Mouse (Mus musculus): ENCODE measurements around the gene Wnt4.

Gene Wnt4

DNA sequence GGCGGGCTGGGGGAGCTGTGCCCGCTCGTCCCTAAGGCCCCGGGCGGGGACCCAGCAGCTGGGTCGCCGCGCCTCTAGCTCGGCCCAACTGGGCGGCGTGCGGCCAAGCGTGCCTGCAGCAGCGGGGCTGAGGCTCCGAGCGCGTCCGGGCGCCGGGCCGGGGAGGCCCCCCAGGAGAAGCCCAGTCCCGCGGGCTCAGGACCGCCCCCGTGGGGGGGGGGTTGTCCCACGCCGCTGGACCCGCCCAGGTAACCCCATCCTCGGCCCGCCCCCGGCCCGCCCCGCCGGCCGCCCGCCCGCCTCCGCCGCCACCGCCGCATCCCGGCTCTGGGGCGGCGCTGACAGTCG is at the start of gene Wnt4:
Wnt4 (plus strand) TSS at position 324 of the 348 bp plus-strand sequence.
- no peak for DNase-seq

DNA sequence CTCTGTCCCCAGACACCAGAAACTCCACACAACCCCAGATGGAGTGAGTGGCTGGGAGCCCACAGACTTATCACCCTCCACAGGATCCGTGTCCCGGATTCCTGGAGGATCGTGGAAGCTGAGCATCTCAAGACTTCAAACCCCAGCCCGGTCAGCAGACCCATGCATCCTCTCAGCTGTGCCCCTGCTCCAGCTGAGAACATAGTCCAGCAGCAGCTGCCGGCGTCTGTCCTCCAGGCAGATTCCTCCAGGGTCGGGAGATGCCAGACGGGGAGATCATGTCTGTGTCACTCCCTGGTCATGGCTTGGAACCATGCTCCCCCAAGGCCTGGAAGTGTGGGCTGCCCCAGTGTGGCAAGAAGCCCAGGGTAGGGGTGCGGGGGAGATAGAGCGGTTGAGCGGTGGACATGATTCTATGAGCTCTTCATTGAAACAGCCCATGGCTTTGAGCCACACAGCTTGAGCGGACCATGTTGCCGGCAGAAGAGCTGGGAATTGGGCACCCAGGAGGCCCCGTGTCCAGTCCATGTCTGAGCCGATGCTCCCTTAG is 48.6 kb upstream of the Wnt4 start:
- DNase-seq, result no peak

DNA sequence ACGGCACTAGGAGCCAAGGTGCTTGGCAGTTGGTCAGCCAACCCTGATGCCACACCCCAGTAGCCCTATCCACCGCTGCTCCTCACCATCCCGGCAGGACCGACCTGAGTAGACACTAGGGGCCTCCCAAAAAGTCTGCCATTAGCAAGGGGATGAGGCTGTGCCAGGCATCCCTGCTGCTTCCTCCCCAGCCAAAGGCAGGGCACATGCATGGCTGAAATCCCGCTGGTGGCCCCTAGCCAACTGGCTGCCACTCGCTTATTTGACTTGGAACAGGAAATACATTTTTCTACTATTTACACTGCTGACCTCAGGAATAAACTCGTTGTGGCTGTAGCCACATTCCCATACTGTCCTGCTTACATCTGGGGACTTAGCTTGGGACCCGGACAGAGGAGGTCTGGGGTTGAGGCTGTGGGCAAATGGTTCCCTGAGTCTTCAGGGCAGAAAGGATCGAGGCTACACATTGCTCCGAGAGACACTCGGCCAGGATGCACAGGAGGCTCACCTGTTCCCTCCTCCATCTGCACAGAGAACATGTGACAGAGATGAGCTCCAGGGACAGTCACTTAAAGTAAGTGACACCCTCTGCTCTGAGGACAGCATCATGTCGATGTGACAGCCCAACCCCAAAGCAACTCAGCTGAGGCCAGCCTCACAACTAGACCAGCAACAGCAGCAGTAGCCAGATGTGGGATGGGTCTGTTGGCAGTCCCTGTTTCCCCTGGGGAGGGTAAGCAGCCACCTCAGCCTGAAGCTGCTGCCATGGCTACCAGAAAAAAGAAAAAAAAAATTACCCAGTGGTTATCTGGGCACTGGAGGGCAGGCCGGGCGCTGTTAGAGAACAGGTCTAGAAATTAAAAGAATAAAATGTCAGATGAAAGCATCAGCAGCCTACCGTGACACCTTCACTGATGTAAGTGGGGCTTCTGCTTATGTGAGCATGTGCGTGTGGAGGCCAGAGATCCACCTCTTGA is 45.5 kb upstream of the Wnt4 start:
- DNase-seq, result no peak

DNA sequence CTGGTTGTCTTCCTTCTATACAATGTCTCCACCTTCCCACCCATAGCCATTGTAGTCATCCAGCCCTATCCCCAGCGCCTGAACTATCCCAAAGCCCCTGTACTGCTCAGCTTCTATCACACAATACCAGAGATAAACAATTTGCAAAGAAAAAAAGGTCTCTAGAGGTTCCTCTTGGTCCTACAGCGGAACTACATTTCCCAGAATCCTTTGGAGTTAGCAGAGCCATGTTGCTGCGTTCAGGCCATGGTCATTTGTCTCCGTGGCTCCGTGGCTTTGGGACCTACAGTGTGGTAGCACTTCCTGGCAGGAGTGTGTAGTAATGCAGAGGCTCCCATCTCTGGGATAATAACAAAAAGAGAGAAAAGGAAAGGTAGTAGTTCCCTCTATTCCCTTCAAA is 43.7 kb upstream of the Wnt4 start:
- no peak for DNase-seq

DNA sequence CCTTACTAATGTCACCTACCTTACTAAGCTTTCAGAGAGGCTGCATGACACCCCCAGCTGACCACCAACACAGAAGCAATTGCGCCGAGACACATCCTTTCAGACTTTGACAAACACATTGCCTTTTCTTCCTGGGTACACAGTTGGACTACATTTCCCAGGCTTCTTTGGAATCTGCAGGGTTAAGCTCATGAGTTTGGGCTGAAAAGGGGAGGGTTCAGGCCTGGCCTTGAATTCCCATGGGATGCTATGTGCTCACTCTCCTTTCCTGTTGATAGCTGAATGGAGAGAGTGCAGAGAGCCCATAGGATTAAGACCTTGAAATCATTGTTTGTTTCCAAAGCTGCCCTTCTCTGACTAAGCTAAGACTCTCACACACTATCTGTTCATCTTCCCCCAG is 42.8 kb upstream of the Wnt4 start:
- no peak for DNase-seq

DNA sequence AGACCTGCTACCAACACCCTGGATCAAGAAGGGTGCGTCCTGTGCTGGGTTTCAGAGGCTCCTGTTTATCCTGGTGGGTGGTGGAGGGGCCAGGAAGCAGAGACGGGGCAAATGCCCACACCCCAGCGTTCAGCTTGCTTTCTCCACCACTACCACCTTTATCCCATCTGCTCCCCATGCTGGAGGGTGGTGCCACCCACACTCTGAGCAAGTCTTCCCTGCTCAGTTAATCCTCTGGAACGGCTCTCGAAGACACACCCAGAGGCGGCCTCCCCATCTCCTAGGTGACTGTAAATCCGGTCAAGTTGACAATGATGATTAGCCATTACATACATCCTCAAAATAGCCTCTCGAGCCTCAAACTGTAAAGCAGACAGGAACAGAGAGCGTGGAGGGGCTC is 41.9 kb upstream of the Wnt4 start:
- DNase-seq, result no peak

DNA sequence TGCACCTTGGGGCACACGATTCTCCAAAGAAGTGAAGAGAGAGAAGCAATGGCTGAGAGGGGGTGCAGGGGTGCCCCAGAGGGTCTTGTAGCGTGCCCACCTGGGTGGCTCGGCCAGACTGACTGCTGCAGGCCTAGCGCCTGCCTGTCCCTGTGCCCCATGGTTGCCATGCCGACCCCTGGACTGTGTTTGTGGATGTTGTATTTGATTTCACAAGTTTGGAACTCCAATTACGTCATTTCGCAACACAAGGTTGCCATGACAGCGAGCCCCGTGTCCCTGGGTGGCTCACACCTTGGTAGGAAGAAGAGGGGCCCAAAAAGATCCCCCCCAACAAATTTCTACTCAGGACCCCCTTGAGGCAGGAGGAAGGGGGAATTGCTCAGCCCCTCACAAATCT is 32.4 kb upstream of the Wnt4 start:
- no peak for DNase-seq

DNA sequence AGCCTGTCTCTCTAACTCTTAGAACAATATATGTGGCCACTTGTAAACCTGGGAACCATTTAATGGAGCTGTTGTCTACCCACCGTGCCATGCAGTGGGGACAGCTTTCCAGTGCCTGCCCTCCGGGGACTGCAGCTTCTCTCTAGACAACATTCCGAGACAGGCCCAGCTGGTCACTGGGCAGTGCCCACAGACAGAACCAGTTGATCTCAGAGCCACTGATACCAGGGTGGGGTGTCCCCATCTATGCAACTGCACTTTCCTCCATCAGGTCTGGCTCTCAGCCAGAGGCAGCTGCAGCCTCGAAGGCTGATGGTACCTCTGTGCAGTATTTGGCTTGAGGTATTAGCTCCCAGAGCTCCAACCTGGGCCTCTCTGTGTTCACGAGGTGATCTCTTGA is 27.0 kb upstream of the Wnt4 start:
- no peak for DNase-seq

DNA sequence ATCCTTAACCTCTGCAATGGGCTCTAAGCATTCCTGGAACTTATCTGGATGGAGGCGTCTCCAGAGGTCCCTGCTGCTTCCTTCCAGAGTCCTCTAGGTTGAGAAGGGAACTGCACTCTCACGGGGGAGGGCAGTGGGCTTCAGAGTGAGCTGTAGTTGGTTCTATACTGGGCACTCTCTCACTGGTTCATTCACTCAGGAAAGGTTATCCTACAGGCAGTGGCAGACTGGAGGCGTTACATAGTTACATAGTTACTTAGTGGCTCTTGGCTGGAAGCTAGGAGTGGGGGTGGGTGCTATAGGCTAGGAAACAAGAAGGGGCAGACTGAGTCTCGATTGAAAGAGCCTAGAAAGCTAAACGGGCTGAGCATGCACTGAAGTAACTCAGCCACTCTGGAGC is 26.4 kb upstream of the Wnt4 start:
- no peak for DNase-seq

DNA sequence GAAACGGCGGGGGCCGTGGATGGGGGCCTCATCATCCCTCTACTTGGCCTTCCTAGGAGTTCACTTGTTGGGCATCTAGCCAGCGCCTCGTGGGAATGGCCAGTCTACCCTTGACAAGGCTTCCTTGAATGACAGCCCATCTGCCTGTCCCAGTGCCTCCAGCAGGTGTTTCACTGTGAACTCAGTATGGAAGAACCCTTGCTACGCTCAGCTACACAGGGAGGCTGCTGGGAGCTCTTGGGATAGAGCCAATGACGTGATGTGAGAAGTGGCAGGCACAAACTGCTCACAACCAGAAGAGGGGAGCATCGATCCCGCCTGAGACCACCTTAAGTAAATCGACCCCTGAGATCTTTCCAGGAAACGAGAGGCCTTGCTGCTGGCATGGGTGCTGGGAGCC is 23.7 kb upstream of the Wnt4 start:
- no peak for DNase-seq

DNA sequence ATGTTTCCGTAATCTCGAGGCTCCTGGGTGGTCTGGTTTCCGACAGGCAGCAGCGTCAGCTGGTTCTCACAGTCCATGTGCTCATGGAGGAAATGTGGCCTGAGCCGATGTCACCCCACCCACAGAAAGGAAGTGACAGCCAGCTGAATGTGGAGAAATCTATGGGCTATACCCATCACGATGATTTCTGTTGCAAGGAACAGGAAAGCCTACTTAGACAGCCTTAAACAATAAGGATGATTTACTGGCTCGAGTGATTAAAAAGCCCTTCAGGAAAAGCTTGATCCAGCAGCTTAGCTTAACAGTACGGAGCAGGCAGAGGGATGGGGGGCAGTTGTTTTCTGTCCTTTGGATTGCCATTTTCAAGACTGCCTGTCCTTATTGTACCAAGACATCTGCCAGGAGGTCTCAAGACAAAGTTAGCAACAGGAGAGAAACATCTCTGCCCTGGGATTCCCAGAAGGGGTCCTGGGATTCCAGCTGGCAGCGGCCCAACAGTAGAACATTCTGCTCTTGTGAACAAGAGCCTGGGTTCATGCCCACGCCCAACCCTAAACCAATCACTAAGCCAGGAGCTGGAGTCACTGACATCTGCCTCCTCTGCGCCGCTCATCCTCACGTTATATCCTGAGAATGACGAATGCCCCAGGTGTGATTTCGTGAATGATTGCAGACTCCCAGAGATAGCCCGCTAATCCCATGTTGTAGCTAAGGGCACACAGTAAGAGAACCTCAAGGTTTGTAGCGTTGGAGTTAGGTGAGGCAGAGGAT is 22.9 kb upstream of the Wnt4 start:
- no peak for DNase-seq

DNA sequence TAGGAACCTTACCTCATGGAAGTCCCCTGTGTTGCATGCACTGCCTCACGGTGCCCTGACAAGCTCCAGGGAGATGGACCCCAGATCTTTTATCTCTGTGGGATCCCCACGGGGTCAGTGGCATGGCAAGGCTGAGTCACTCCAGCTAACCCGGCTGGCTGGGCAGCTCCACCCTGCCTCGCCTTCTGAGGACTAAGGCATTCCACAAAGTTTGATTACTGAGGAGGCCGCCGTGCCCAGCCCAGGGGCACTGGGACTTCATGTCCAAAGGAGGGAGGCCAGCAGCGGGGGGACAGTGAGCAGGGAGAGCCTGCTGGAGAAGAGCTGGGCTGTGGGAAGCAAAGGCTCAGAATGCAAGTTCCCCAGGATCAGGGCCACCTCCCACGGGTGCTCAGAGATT is 21.7 kb upstream of the Wnt4 start:
- DNase-seq, result no peak

DNA sequence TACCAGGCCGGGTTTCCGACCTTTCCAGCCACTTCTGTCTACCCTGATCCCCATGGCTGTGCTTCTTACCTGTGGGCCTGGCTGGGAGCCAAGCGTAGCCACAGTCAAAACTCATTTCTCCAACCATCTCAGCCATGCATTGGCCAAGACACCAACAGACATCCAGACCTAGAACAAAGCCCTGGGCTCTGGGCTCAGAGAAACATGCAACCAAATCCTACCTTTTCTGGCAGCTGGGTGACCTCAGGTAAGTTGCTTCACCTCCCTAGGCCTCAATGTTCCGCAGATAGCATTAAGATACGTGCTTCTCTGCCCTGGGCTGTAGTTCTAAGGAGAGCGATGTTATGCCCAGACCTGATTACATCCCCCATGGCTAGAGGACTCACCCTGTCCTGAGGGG is 15.5 kb upstream of the Wnt4 start:
- no peak for DNase-seq

DNA sequence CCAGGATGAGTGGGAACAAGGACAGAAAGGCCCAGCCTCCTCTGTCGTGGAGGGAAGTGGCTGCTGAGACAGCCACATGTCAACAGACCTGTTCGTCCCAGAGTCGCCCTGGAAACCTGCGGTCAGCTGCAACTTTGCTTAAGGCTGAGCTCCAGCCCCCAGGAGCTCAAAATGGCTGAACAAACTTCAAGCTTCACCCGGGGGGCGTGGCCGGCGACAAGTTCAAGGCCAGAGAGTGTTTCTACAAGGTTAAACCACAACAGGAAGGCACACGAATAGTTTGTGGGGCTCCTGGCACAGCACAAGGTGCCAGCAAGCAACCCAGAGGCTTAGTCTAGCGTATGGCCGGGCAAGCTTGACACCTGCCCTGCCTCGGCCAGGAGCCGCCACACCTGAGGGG is 13.2 kb upstream of the Wnt4 start:
- peak in 1 of 2 experiments; percentile 21 for DNase-seq

DNA sequence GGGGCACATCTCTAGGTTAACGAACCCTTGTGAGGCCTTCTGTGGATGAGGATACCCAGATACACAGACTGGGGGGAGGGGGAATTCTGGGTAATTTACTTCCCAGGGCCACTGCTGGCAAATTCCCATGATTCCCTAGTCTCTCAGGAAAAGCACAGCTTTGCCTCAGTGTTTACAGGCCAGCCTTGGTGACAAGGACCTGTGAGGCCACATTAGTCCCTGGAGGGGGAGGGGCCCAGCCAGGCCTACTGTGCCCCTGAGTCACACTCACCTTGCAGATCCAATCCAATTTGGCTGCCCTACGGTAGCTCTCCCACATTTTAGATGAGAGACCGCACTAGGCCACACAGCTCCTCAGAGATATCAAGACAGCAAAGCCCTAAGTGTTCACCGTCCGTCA is 12.2 kb upstream of the Wnt4 start:
- DNase-seq, result no peak

DNA sequence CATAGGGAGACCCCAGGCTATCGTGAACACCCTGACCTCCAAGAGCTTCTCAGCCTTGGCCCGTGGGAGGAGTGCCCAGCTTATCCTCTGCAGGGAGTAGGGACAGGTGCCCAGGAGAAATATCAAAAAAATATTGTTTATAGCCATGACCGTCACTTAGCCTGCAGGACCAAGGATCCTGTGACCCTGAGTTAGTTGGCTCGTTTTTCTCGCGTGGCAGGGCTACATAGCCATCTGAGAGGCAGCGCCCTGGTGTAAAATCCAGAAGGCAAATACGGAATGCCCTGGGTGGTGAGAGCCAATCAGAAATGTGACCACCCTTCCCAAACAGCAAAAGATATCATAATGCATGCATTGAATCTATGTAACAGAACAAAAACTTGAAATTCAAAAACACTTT is 8.7 kb upstream of the Wnt4 start:
- no peak for DNase-seq

DNA sequence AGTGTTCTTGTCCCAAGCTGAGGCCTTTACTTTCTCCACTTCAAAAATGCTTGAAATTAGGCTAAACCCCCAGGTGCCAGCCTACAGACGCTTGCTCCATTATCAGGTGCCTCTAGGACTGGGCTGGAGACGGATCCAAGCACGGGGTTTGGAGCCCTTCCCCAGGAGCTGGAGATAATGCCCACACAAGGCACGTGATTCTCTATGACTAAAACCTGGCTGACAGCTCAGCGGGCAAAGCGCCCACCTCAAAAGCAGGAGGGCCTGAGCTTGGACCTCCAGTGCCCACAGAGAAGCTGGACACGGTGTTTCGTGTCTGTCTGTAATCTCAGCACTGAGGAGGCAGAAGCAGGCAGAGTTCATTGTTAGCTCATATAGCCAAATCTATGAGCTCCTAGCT is 5.4 kb upstream of the Wnt4 start:
- DNase-seq, result no peak

DNA sequence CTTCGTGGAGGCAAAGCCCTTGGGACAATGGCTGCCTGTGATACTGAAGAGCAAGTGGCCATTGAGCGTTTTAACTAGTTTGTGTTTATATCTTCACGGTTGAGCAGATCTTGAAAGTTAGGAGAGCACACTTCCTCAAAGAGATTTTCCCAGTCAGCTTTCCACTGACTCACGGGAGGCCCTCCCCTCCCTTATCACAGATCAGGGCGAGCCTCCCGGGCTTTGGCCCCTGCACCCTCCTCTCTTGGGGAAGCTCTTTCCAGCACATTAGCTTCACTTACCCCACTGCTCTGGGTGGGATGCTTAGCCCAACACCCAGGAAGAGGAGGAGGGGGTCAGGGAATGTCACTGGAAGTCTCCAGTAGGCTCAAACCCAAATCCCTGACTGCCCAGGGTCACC is 3.0 kb upstream of the Wnt4 start:
- DNase-seq, result no peak

DNA sequence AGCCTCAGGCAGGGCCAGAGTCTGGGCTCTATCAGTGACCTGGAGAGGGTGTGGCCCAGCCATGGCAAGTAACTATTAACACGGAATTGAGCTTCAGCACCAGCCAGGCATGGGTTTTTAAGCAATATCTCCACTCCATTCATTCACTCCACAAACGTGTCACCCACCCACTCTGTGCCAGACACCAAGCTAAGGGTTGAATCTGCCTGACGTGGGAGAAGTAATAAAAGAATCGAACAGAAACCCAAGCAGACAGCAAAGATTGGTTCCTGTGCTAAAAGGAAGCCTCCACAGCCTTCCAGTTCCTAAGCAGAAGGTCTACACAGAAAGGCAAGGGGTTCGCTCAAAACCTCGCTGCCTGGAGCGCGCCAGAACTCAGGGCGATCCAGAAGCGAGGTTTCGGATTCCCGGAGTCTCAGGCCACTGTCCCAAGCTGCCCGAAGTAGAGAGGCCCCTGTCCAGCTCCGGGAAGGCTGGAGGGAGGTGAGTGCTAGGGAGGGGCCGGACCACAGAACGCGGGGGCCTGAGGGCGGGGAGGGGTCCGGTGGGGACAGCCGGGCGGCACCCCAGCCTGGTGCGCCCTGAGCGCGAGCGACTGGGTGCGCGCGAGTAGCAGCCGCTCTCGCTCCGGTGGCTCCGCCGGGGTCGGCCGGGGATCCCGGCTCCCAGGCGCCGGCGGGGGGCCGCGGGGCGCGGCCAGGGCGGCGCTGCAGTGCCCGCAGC is 685 bp upstream of the Wnt4 start:
- no peak for DNase-seq

DNA sequence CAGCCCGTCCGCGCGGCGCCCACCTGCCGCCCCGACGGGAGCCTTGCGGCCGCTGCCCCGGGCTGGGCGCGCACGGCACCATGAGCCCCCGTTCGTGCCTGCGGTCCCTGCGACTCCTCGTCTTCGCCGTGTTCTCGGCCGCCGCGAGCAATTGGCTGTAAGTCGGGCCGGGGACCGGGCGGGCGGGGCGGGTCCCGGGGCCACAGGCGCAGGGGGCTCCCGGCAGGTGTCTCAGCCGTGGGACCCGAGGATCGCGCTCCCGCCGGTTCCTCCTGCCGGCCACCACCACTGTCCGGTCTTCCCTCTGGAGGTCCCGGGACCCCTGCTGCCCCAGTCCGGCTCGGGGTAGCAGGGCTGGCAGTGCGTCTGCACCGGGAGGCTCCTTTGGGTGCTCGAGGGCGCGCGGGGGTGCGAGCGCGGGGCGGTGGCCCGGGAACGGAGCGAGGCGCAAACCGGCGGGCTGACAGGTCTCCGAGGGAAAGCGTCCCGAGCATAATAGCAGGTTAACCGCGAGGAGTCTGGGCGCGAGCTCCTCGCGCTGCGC is 383 bp downstream of the Wnt4 start:
- no peak for DNase-seq

DNA sequence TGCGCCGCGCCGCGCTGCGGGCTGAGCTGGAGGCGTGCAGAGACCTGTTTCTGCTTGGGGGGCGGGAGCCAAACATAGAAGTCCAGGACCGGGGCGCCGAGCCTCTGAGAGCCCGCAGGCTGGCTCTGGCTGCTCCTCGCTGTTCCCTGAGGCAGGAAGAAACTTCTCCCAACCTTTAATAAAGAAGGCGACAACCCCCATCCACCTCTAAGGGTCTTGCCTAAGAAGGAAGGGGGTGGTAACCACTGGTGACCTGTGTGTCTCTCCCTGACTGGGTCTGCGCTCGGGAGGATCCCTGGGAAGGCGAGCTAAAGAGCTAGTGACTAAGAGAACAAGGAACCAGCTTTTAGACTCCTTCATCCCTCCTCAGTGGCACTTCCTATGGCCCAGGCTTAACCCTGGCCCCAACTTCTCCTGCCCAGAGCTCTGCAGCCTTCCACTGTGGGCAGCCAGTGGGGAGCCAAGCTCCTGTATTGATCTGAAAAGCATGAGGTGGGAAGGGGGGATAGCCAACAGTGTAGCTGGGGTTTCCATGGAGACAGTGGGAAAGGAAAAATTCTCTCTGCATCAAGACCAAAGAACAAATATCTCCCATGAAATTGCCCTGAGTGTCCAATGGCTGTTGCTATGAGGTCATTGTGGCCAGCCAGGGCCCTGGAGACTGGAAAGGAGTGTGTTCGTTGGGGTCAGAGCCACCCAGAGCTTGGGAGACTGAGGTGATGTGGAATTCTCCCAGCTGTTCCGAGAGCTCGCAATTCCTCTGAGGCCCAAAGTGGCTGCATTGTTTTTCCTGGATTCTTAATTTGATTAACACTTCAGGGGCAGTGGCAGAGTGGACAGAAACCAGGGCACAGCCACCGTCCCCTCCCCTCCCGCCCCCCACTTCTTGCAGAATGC is 1.1 kb downstream of the Wnt4 start:
- DNase-seq, result no peak

DNA sequence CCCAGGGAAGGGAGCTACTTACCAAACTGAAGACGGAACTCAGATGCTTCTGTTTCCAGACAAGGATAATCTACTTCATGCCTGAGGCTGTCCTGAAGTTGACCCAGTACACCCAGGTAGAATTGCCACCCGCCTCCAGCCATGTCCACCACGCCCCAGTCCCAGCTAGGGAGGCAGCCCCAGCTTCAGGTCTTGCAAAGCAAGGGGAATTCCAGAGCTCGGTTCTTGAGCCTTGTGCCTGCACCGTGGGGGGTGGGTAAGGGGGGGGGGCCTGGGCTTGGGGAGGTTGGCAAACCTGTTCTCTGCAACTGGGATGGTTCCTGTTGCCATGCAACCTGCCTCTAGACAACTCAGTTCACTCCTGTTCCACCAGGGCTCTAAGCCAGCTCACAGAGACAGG is 2.1 kb downstream of the Wnt4 start:
- no peak for DNase-seq

Data from thymus, postnatal 36 days (tissue).